Mouse (Mus musculus) MEL (cell line): ENCODE data around the gene Mgat5.

Experiments
- CTCF ChIP-seq, 3 experiments: IDR thresholded peaks in 2 of 3; conservative IDR thresholded peaks in 1 of 3; 2 replicates each; pipeline ENCODE4 v1.5.1; 2011 to 2012; ENCODE audit warnings: low read length in 3 of 3, low read depth in 2 of 3, mild to moderate bottlenecking in 2 of 3, improper control_type of control experiment in 1 of 3, inconsistent platforms in 1 of 3, mixed read lengths in 1 of 3, moderate library complexity in 1 of 3; ENCODE audit not compliant: control insufficient read depth in 1 of 3, insufficient read depth in 1 of 3, poor library complexity in 1 of 3, severe bottlenecking in 1 of 3
- MAFK ChIP-seq: IDR thresholded peaks from 2 replicates; pipeline ENCODE4 v1.6.1; 2011; ENCODE audit warnings: low read depth, mild to moderate bottlenecking, low read length, improper control_type of control experiment, borderline replicate concordance
- MEF2A ChIP-seq: IDR thresholded peaks from 2 replicates; pipeline ENCODE4 v1.6.1; 2014; ENCODE audit warnings: low read depth, mild to moderate bottlenecking, inconsistent platforms, low read length, improper control_type of control experiment; ENCODE audit not compliant: poor library complexity, insufficient replicate concordance, severe bottlenecking; ENCODE audit errors: extremely low read depth
- POLR2AphosphoS5 ChIP-seq: IDR thresholded peaks from 2 replicates; pipeline ENCODE4 v1.6.1; 2012; ENCODE audit warnings: low read depth, borderline replicate concordance, mild to moderate bottlenecking, inconsistent platforms, low read length, moderate library complexity, mixed read lengths
- TAL1 ChIP-seq: IDR thresholded peaks from 2 replicates; pipeline ENCODE4 v1.6.1; 2012; ENCODE audit warnings: mild to moderate bottlenecking, inconsistent platforms, low read length, moderate library complexity, mixed read lengths
- UBTF ChIP-seq: IDR thresholded peaks from 2 replicates; pipeline ENCODE4 v1.6.1; 2012; ENCODE audit warnings: low read depth, mild to moderate bottlenecking, inconsistent platforms, low read length, improper control_type of control experiment, moderate library complexity, borderline replicate concordance; ENCODE audit not compliant: insufficient read depth

- no peak for TF ChIP-seq MAFK
- TF ChIP-seq CTCF (IDR thresholded peaks at IDR 0.05 in 2 of 3, conservative IDR thresholded peaks at IDR 0.05 in 1 of 3; ENCODE audit: control insufficient read depth in 1 of 3, insufficient read depth in 1 of 3, low read depth in 2 of 3, low read length in 3 of 3, poor library complexity in 1 of 3, severe bottlenecking in 1 of 3), result no peak
- no peak for TF ChIP-seq TAL1
- no peak for TF ChIP-seq UBTF
- no peak for TF ChIP-seq POLR2AphosphoS5
- TF ChIP-seq MEF2A, result no peak
Measured at GRCm38 (mm10) chr1:127171361-127171760, 33.5 kb upstream of the Mgat5 start.
